Mouse (Mus musculus): ENCODE measurements around the gene Olfr629. TPM values are rescaled to one million over a fixed set of nuclear protein-coding genes. Genes with fewer than 3 reads are reported as not detected.
"Not testable (repeated sequence)": the region's sequence is repeated elsewhere in the genome, so short reads cannot be mapped to it uniquely, and the experiment has no call there.

Olfr629 gene
- polyA plus RNA-seq, 1 experiment = not detected

DNA sequence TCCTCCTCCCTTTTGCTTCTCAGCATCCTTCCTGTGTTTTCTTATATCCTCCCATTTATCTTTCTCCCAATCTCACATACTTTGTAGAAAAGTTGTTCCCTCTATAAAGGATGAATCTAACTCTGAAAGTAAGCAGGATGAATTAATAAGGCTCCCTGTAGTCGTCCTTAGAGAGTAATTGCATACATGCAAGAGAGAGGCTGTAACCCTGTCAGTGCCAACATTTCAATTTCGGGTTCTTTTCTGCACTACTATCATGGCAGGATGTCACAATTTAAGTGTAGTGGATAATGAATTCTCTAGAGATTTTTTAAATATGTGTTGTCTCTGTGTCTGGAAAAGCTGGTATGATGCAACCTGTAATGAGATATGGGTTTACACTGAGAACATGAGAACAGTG is 12.5 kb upstream of the Olfr629 start, which contains the start of gene Olfr630:
Gene Olfr630 (minus strand): TSS at position 101 of the 400 bp plus-strand sequence.
- H3K36me3 ChIP-seq (ENCODE audit: control insufficient read depth, insufficient read depth, low read length) = no peaks in the 10 kb centered on the region
- no peak within 1 kb of the TSS for H3K4me3 ChIP-seq (ENCODE audit: control insufficient read depth, low read depth, low read length)
- TF ChIP-seq CTCF (IDR thresholded peaks at IDR 0.05; ENCODE audit: control insufficient read depth, insufficient read depth, insufficient replicate concordance, low read depth, low read length) (no peak), POLR2A (IDR thresholded peaks at IDR 0.05; ENCODE audit: control insufficient read depth, low read depth, low read length) (no peak)
- no peaks in the 10 kb centered on the region for H3K27me3 ChIP-seq (ENCODE audit: control insufficient read depth, insufficient read depth, low read length)
- H3K27ac ChIP-seq (ENCODE audit: control insufficient read depth, insufficient read depth, low read depth, low read length) = no peak within 1 kb of the TSS
- no peaks in the 10 kb centered on the region for H3K4me1 ChIP-seq (ENCODE audit: control insufficient read depth, insufficient read depth, low read length)

GRCm38 (mm10) chr7:103730074-103730473 is 14.7 kb downstream of the Olfr629 start, which contains the start of gene Olfr628:
TSS of gene Olfr628 (plus strand) at chr7:103730374.
- TF ChIP-seq POLR2A (IDR thresholded peaks at IDR 0.05; ENCODE audit: control insufficient read depth, low read depth, low read length) = no peak
- TF ChIP-seq CTCF (IDR thresholded peaks at IDR 0.05; ENCODE audit: control insufficient read depth, insufficient read depth, insufficient replicate concordance, low read depth, low read length) = no peak
- no peak within 1 kb of the TSS for H3K27ac ChIP-seq (ENCODE audit: control insufficient read depth, insufficient read depth, low read depth, low read length)
- H3K4me3 ChIP-seq (ENCODE audit: control insufficient read depth, low read depth, low read length) = no peak within 1 kb of the TSS
- no peaks in the 10 kb centered on the region for H3K27me3 ChIP-seq (ENCODE audit: control insufficient read depth, insufficient read depth, low read length)
- no peaks in the 10 kb centered on the region for H3K36me3 ChIP-seq (ENCODE audit: control insufficient read depth, insufficient read depth, low read length)
- H3K4me1 ChIP-seq (ENCODE audit: control insufficient read depth, insufficient read depth, low read length) = no peaks in the 10 kb centered on the region

DNA sequence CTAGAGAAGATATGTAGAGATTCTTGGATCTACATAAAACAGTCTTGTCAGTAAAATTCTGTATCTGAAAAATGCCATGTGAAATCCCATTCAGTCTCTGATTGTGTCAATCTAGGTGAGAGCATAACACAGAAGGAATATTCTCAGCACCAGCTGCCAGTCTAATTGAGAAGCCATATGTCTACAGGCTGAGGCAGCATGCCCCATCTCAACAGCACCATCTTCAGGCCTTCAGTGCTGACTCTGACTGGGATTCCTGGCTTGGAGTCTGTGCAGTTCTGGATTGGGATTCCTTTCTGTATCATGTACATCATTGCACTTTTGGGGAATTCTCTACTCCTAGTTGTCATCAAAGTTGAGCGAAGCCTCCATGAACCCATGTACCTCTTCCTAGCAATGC is 28.3 kb downstream of the Olfr629 start:
- H3K4me1 ChIP-seq (ENCODE audit: control insufficient read depth, insufficient read depth, low read length); H3K4me3 ChIP-seq (ENCODE audit: control insufficient read depth, low read depth, low read length); H3K27me3 ChIP-seq (ENCODE audit: control insufficient read depth, insufficient read depth, low read length); H3K36me3 ChIP-seq (ENCODE audit: control insufficient read depth, insufficient read depth, low read length); H3K27ac ChIP-seq (ENCODE audit: control insufficient read depth, insufficient read depth, low read depth, low read length): not testable (repeated sequence)

- Histone ChIP-seq H3K4me3 (ENCODE audit: control insufficient read depth, low read depth, low read length) (no peak within 1 kb of the TSS), H3K27ac (ENCODE audit: control insufficient read depth, insufficient read depth, low read depth, low read length) (no peak within 1 kb of the TSS), H3K36me3 (ENCODE audit: control insufficient read depth, insufficient read depth, low read length) (no peaks in the 10 kb centered on the region), H3K27me3 (ENCODE audit: control insufficient read depth, insufficient read depth, low read length) (no peaks in the 10 kb centered on the region), H3K4me1 (ENCODE audit: control insufficient read depth, insufficient read depth, low read length) (no peaks in the 10 kb centered on the region)
- TF ChIP-seq POLR2A (IDR thresholded peaks at IDR 0.05; ENCODE audit: control insufficient read depth, low read depth, low read length) (no peak), CTCF (IDR thresholded peaks at IDR 0.05; ENCODE audit: control insufficient read depth, insufficient read depth, insufficient replicate concordance, low read depth, low read length) (no peak)
These were observed 30.4 kb downstream of the Olfr629 start, which contains the start of gene Olfr243 for GRCm38 (mm10) chr7:103714371-103714770. TSS of gene Olfr243 (plus strand) at chr7:103714671.

DNA sequence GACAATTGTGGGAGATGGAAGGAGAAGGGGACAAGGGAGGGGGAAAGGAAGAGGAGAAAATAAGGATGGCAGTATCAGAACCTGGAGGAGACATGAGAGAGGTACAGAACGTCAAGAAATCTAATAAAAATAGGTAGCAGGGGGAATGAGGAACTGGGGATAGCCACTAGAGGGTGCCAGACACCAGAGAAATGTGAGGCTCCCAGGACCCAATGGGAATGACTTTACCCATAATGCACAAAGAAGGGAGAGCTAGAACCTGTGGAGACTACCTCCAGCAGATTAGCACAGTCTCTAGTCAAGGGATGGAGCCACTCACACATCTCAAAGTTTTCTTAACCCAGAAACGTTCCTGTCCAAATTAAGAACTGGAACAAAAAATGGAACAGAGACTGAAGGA is 32.7 kb downstream of the Olfr629 start:
- Histone ChIP-seq H3K36me3 (ENCODE audit: control insufficient read depth, insufficient read depth, low read length) (no peaks in the 10 kb centered on the region), H3K4me1 (ENCODE audit: control insufficient read depth, insufficient read depth, low read length) (no peaks in the 10 kb centered on the region), H3K4me3 (ENCODE audit: control insufficient read depth, low read depth, low read length) (no peak overlapping the region), H3K27me3 (ENCODE audit: control insufficient read depth, insufficient read depth, low read length) (no peaks in the 10 kb centered on the region), H3K27ac (ENCODE audit: control insufficient read depth, insufficient read depth, low read depth, low read length) (no peak overlapping the region)
- TF ChIP-seq CTCF (IDR thresholded peaks at IDR 0.05; ENCODE audit: control insufficient read depth, insufficient read depth, insufficient replicate concordance, low read depth, low read length) = no peak

GRCm38 (mm10) chr7:103699469-103699868 is 45.3 kb downstream of the Olfr629 start:
- Histone ChIP-seq H3K27ac (ENCODE audit: control insufficient read depth, insufficient read depth, low read depth, low read length) (no peak overlapping the region), H3K4me1 (ENCODE audit: control insufficient read depth, insufficient read depth, low read length) (no peaks in the 10 kb centered on the region), H3K4me3 (ENCODE audit: control insufficient read depth, low read depth, low read length) (no peak overlapping the region), H3K36me3 (ENCODE audit: control insufficient read depth, insufficient read depth, low read length) (no peaks in the 10 kb centered on the region), H3K27me3 (ENCODE audit: control insufficient read depth, insufficient read depth, low read length) (no peaks in the 10 kb centered on the region)
- TF ChIP-seq POLR2A (IDR thresholded peaks at IDR 0.05; ENCODE audit: control insufficient read depth, low read depth, low read length) (no peak), CTCF (IDR thresholded peaks at IDR 0.05; ENCODE audit: control insufficient read depth, insufficient read depth, insufficient replicate concordance, low read depth, low read length) (no peak)

Other genes starting within 250 kb of the Olfr629 start
- gene Olfr609, start 246.9 kb downstream of the Olfr629 start, polyA plus RNA-seq (2012; rRNA removed) = not detected in 2 replicates
- 0.14 TPM in 1 of 2 replicates, not detected in the other for gene Olfr610, start 232.8 kb downstream of the Olfr629 start, polyA plus RNA-seq (2012; rRNA removed)
- 0.15 TPM in 1 of 2 replicates, not detected in the other for gene Olfr611, start 224.1 kb downstream of the Olfr629 start, polyA plus RNA-seq (2012; rRNA removed)
- gene Olfr612, start 202.2 kb downstream of the Olfr629 start, polyA plus RNA-seq (2012; rRNA removed) = not detected in 2 replicates
- gene Olfr613, start 196.9 kb downstream of the Olfr629 start, polyA plus RNA-seq (2012; rRNA removed) = not detected in 2 replicates
- gene Olfr615, start 188.9 kb downstream of the Olfr629 start, polyA plus RNA-seq (2012; rRNA removed) = not detected in 2 replicates
- gene Olfr616, start 175.8 kb downstream of the Olfr629 start, polyA plus RNA-seq (2012; rRNA removed) = 0.22 and 0.25 TPM in 2 replicates
- not detected in 2 replicates for gene Olfr617, start 171.9 kb downstream of the Olfr629 start, polyA plus RNA-seq (2012; rRNA removed)
- not detected in 2 replicates for gene Olfr618, start 154.8 kb downstream of the Olfr629 start, polyA plus RNA-seq (2012; rRNA removed)
- not detected in 2 replicates for gene Olfr619, start 144.4 kb downstream of the Olfr629 start, polyA plus RNA-seq (2012; rRNA removed)
- not detected in 2 replicates for gene Olfr620, start 132.4 kb downstream of the Olfr629 start, polyA plus RNA-seq (2012; rRNA removed)
- gene Olfr622, start 102.2 kb downstream of the Olfr629 start, polyA plus RNA-seq (2012; rRNA removed) = not detected in 2 replicates
- not detected in 2 replicates for gene Olfr623, start 81.2 kb downstream of the Olfr629 start, polyA plus RNA-seq (2012; rRNA removed)
- gene Olfr624, start 73.8 kb downstream of the Olfr629 start, polyA plus RNA-seq (2012; rRNA removed) = 0.02 TPM in 1 of 2 replicates, not detected in the other
- not detected in 2 replicates for gene Olfr625-ps1, start 62.2 kb downstream of the Olfr629 start, polyA plus RNA-seq (2012; rRNA removed)
- not detected in 2 replicates for gene Olfr243, start 30.3 kb downstream of the Olfr629 start, polyA plus RNA-seq (2012; rRNA removed)
- not detected in 2 replicates for gene Olfr628, start 14.6 kb downstream of the Olfr629 start, polyA plus RNA-seq (2012; rRNA removed)
- gene Olfr630, start 12.4 kb upstream of the Olfr629 start, polyA plus RNA-seq (2012; rRNA removed) = not detected in 2 replicates
- gene Olfr69, start 26.7 kb upstream of the Olfr629 start, polyA plus RNA-seq (2012; rRNA removed) = not detected in 2 replicates
- not detected in 2 replicates for gene Olfr68, start 34.8 kb upstream of the Olfr629 start, polyA plus RNA-seq (2012; rRNA removed)
- not detected in 2 replicates for gene Olfr67, start 46.9 kb upstream of the Olfr629 start, polyA plus RNA-seq (2012; rRNA removed)
- 8.1 and 11.1 TPM in 2 replicates for gene Hbb-bt, start 69.1 kb upstream of the Olfr629 start, polyA plus RNA-seq (2012; rRNA removed)
- gene Hbb-bs, start 83.2 kb upstream of the Olfr629 start, polyA plus RNA-seq (2012; rRNA removed) = 78.9 and 88.8 TPM in 2 replicates
- not detected in 2 replicates for gene Hbb-bh2, start 95.6 kb upstream of the Olfr629 start, polyA plus RNA-seq (2012; rRNA removed)
- gene Hbb-bh1, start 98.2 kb upstream of the Olfr629 start, polyA plus RNA-seq (2012; rRNA removed) = not detected in 2 replicates
- gene Hbb-y, start 108.3 kb upstream of the Olfr629 start, polyA plus RNA-seq (2012; rRNA removed) = 0.19 and 0.26 TPM in 2 replicates
- gene Olfr66, start 141.3 kb upstream of the Olfr629 start, polyA plus RNA-seq (2012; rRNA removed) = not detected in 2 replicates
- gene Olfr64, start 149.5 kb upstream of the Olfr629 start, polyA plus RNA-seq (2012; rRNA removed) = not detected in 2 replicates
- gene Olfr65, start 158.5 kb upstream of the Olfr629 start, polyA plus RNA-seq (2012; rRNA removed) = not detected in 2 replicates
- not detected in 2 replicates for gene Olfr631, start 183.9 kb upstream of the Olfr629 start, polyA plus RNA-seq (2012; rRNA removed)
- not detected in 2 replicates for gene Olfr632, start 189.4 kb upstream of the Olfr629 start, polyA plus RNA-seq (2012; rRNA removed)
- gene Olfr633, start 199.5 kb upstream of the Olfr629 start, polyA plus RNA-seq (2012; rRNA removed) = not detected in 2 replicates
- gene Olfr635, start 226.2 kb upstream of the Olfr629 start, polyA plus RNA-seq (2012; rRNA removed) = not detected in 2 replicates